Mouse (Mus musculus) liver, embryonic 14.5 days (tissue): ENCODE data around the gene Cd151.

Source experiments
- CTCF ChIP-seq: IDR thresholded peaks from 2 replicates; pipeline ENCODE4 v1.5.1; 2016; ENCODE audit warnings: antibody characterized with exemption, low read depth, control low read depth
- EP300 ChIP-seq: IDR thresholded peaks from 2 replicates; pipeline ENCODE4 v1.6.1; 2016; ENCODE audit warnings: antibody characterized with exemption, low read depth

GRCm38 (mm10) chr7:141437178-141438120, 29.7 kb upstream of the Cd151 start, which contains the start of gene Slc25a22:
- no peak for TF ChIP-seq EP300
- TF ChIP-seq CTCF: peak; percentile 85
